ENCODE assay signal across 20 mouse cellular contexts in genomic region chr13:45875686-45876367, GRCm38 (mm10).
DNase-seq lines count a peak whose midpoint lies in the region; ATAC-seq lines count a peak whose summit lies in the region.
"Had no signal": no experiment of that assay in that cellular context is flagged by ENCODE, and none has a peak within 500 bp of the region (broad histone marks: within the 10 kb centered on the region; RNA-seq: fewer than 3 reads in every experiment).

No protein-coding gene starts in this region.

- DNase-seq in frontal cortex, postnatal 10 days (ENCODE audit: low spot score in 2 of 2): no peak
- peak; percentile 39 for DNase-seq in right cerebral cortex, postnatal 25 days
- no peak for DNase-seq in right cerebral cortex, postnatal 4 days
- peak; percentile 30 to 59 for DNase-seq in right cerebral cortex, postnatal 36 days (ENCODE audit: low spot score in 2 of 2)
- DNase-seq in thymus, postnatal 25 days: peak; percentile 62
- no peak for DNase-seq in kidney, adult 11 months
- no peak for DNase-seq in adrenal gland, postnatal 14 days
- DNase-seq: adrenal gland, postnatal 10 days; cerebellum, adult 11-12 months; cerebellum, postnatal 14 days; embryo, embryonic 11 days; gastrocnemius, postnatal 14 days; heart, postnatal 10 days; kidney, postnatal 4 days; lung, adult 2 months had no signal

- ATAC-seq in frontal cortex, adult (ENCODE audit: low TSS enrichment): peak; percentile 72
- ATAC-seq: intestine, embryonic 16.5 days; liver, embryonic 12.5 days; midbrain, embryonic 15.5 days; Patski had no signal

Comparison
In these comparisons a context has a peak if more than half of its experiments do, and no peak if none do; other contexts are left out.
1. DNase-seq: peak in right cerebral cortex, postnatal 25 days (single experiment), right cerebral cortex, postnatal 36 days (2 of 2) and thymus, postnatal 25 days (single experiment); none in frontal cortex, postnatal 10 days (0 of 2), right cerebral cortex, postnatal 4 days (single experiment), kidney, adult 11 months (single experiment) and adrenal gland, postnatal 14 days (single experiment).